Mouse (Mus musculus): Measurements from ENCODE around the gene Dvl1. TPM values are rescaled to one million over a fixed set of nuclear protein-coding genes. Genes with fewer than 3 reads are reported as not detected.

The Dvl1 gene
- total RNA-seq, 1 experiment: 49.8 TPM

DNA sequence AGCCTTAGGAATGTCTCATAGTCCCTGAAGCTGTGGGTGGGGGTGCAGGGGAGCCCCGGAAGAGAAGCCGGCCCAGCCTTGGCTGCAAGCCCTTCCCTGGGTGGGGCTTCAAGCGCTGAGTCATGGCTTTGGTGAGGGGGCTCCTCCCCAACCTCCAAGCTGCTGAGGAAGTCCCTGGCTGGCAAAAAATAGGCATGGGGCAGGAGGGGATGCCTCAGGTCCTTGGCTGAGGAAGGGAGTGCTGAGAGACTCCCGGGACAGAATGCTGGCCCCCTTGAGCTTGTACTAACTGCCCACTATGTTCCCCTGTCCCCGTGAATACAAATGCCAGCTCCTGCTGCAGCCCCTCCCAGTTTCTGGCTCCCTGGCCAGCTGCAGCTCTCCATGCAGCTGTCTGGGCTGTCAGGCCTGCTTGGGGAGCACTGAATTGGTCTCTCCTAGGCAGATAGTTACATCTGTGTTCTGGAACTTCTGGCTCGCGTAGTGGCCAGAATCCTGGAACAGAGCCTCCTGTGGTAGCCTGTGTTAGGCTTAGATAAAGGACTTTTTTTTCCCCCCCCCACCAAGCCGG lies 47.2 kb downstream of the Dvl1 start:
- DNase-seq (ENCODE audit: low read depth, low spot score): no peak

DNA sequence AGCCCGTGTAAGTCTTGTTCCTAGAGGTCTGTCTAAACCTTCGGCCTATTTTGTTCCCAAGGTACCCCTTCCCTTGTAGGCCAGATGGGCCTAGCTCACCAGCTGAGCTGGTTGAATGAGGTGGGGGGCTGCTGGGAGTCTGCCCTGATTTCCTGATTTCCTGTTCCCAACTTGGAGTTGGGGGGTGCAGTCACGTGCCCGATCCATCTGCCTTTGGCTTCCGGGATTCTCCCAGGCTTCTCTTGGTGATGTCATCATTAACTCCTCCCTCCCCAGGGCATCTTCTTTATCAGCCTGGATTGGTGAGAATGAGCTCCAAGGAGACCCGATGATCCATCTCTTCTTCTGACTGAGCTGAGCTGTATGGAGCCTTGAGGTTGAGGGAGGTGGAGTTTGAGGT lies 48.0 kb downstream of the Dvl1 start:
- peak overlapping the region; percentile 48 to 72 for H3K4me3 ChIP-seq (ENCODE audit: insufficient read depth in 1 of 2, low read depth in 1 of 2, low read length in 2 of 2, poor library complexity in 1 of 2, severe bottlenecking in 1 of 2)
- peak overlapping the region; percentile 41; the same call in 1 of the 2 replicates for H3K27ac ChIP-seq (ENCODE audit: insufficient read depth, low read depth, low read length, poor library complexity, severe bottlenecking)
- H3K9ac ChIP-seq (ENCODE audit: insufficient read depth, low read depth, low read length, poor library complexity, severe bottlenecking): peak overlapping the region; percentile 1
- H3K36me3 ChIP-seq (ENCODE audit: control insufficient read depth, insufficient read depth, low read length, poor library complexity, severe bottlenecking): peaks cover 11% of the 10 kb centered on the region; the same call in 1 of the 2 replicates
- H3K4me1 ChIP-seq (ENCODE audit: control insufficient read depth in 2 of 2, insufficient read depth in 2 of 2, low read length in 2 of 2, poor library complexity in 1 of 2): peaks cover 12 to 17% of the 10 kb centered on the region in 2 experiments
- DNase-seq (ENCODE audit: low read depth, low spot score): peak; percentile 39
- H3K9me3 ChIP-seq (ENCODE audit: control insufficient read depth, insufficient read depth, low read depth, low read length): no peaks in the 10 kb centered on the region
- in situ Hi-C loops (cut with MboI; ENCODE audit: low sequenced_read_pairs in 2 of 2, unreplicated experiment in 2 of 2): no loop called here
- TF ChIP-seq ZC3H11A (IDR thresholded peaks at IDR 0.05; ENCODE audit: borderline replicate concordance, low read depth, low read length) (no peak), HCFC1 (IDR thresholded peaks at IDR 0.05; ENCODE audit: borderline replicate concordance, insufficient read depth, low read length) (no peak), MAFK (IDR thresholded peaks at IDR 0.05; ENCODE audit: insufficient read depth, low read depth, low read length) (no peak), CHD2 (IDR thresholded peaks at IDR 0.05; ENCODE audit: low read depth, low read length) (no peak), ZNF384 (IDR thresholded peaks at IDR 0.05; ENCODE audit: low read depth, low read length) (no peak)

More for the DNA sequence above, 47.2 kb downstream of the Dvl1 start:
- TF ChIP-seq CHD2 (IDR thresholded peaks at IDR 0.05; ENCODE audit: low read depth, low read length): no peak
- peak; percentile 71 for TF ChIP-seq MAFK (IDR thresholded peaks at IDR 0.05; ENCODE audit: insufficient read depth, low read depth, low read length)
- H3K4me3 ChIP-seq (ENCODE audit: insufficient read depth in 1 of 2, low read depth in 1 of 2, low read length in 2 of 2, poor library complexity in 1 of 2, severe bottlenecking in 1 of 2): peak overlapping the region; percentile 48 to 72
- peaks cover 12 to 17% of the 10 kb centered on the region in 2 experiments for H3K4me1 ChIP-seq (ENCODE audit: control insufficient read depth in 2 of 2, insufficient read depth in 2 of 2, low read length in 2 of 2, poor library complexity in 1 of 2)
- in situ Hi-C loops (cut with MboI; ENCODE audit: low sequenced_read_pairs in 2 of 2, unreplicated experiment in 2 of 2): no loop called here
- H3K9me3 ChIP-seq (ENCODE audit: control insufficient read depth, insufficient read depth, low read depth, low read length): no peaks in the 10 kb centered on the region
- peaks cover 11% of the 10 kb centered on the region for H3K36me3 ChIP-seq (ENCODE audit: control insufficient read depth, insufficient read depth, low read length, poor library complexity, severe bottlenecking)
- peak overlapping the region; percentile 1 for H3K9ac ChIP-seq (ENCODE audit: insufficient read depth, low read depth, low read length, poor library complexity, severe bottlenecking)
- H3K27ac ChIP-seq (ENCODE audit: insufficient read depth, low read depth, low read length, poor library complexity, severe bottlenecking): peak overlapping the region; percentile 41

DNA sequence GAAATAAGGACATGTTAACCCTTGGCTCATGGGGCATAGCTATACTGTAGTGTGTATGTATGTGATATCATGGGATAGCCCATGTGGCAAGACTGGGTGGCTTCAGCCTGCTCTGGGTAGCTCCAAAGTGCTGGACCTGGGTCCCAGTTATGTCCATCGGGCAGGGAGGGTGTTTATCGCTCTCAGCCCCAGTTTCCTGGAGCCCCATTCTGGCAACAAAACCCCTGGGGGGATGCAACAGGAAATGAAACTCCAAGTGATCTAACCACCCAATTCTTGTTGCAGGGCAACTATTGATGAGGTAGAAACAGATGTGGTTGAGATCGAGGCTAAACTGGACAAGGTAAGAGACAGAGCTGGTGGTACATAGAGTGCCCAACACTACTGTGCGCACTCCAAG lies 48.6 kb downstream of the Dvl1 start:
- in situ Hi-C loops (cut with MboI; ENCODE audit: low sequenced_read_pairs in 2 of 2, unreplicated experiment in 2 of 2): no loop called here
- Histone ChIP-seq H3K4me1 (ENCODE audit: control insufficient read depth in 2 of 2, insufficient read depth in 2 of 2, low read length in 2 of 2, poor library complexity in 1 of 2) (peaks cover 12 to 14% of the 10 kb centered on the region in 2 experiments), H3K27ac (ENCODE audit: insufficient read depth, low read depth, low read length, poor library complexity, severe bottlenecking) (no peak overlapping the region), H3K4me3 (ENCODE audit: insufficient read depth in 1 of 2, low read depth in 1 of 2, low read length in 2 of 2, poor library complexity in 1 of 2, severe bottlenecking in 1 of 2) (peak overlapping the region in 1 of 2 experiments; percentile 72; a peak in 1 of 4 replicates), H3K9ac (ENCODE audit: insufficient read depth, low read depth, low read length, poor library complexity, severe bottlenecking) (no peak overlapping the region), H3K36me3 (ENCODE audit: control insufficient read depth, insufficient read depth, low read length, poor library complexity, severe bottlenecking) (peaks cover 11% of the 10 kb centered on the region; the same call in 1 of the 2 replicates), H3K9me3 (ENCODE audit: control insufficient read depth, insufficient read depth, low read depth, low read length) (no peaks in the 10 kb centered on the region)
- TF ChIP-seq MAFK (IDR thresholded peaks at IDR 0.05; ENCODE audit: insufficient read depth, low read depth, low read length): no peak
- TF ChIP-seq HCFC1 (IDR thresholded peaks at IDR 0.05; ENCODE audit: borderline replicate concordance, insufficient read depth, low read length): no peak
- no peak for TF ChIP-seq ZC3H11A (IDR thresholded peaks at IDR 0.05; ENCODE audit: borderline replicate concordance, low read depth, low read length)
- no peak for TF ChIP-seq ZNF384 (IDR thresholded peaks at IDR 0.05; ENCODE audit: low read depth, low read length)
- TF ChIP-seq CHD2 (IDR thresholded peaks at IDR 0.05; ENCODE audit: low read depth, low read length): no peak
- DNase-seq (ENCODE audit: low read depth, low spot score): no peak

DNA sequence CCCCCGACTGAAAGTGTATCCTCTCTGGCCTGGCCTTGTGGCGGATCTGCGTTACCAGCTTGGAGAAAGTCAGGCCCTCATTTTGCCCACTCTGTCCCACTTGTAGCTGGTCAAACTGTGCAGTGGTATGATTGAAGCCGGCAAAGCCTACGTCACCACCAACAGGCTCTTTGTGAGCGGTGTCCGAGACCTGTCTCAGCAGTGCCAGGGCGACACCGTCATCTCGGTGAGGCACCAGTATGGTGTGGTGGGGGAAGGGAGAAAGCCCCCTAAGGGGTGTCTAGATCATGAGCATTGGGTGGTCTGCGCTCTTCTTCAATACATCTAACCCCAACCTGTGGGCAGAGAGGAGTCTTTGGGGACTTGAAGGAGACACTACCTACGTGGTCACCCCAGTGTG lies 49.3 kb downstream of the Dvl1 start:
- Histone ChIP-seq H3K36me3 (ENCODE audit: control insufficient read depth, insufficient read depth, low read length, poor library complexity, severe bottlenecking) (peaks cover 17% of the 10 kb centered on the region), H3K9ac (ENCODE audit: insufficient read depth, low read depth, low read length, poor library complexity, severe bottlenecking) (no peak overlapping the region), H3K4me3 (ENCODE audit: insufficient read depth in 1 of 2, low read depth in 1 of 2, low read length in 2 of 2, poor library complexity in 1 of 2, severe bottlenecking in 1 of 2) (no peak overlapping the region), H3K4me1 (ENCODE audit: control insufficient read depth in 2 of 2, insufficient read depth in 2 of 2, low read length in 2 of 2, poor library complexity in 1 of 2) (peaks cover 12 to 14% of the 10 kb centered on the region in 2 experiments), H3K27ac (ENCODE audit: insufficient read depth, low read depth, low read length, poor library complexity, severe bottlenecking) (no peak overlapping the region), H3K9me3 (ENCODE audit: control insufficient read depth, insufficient read depth, low read depth, low read length) (no peaks in the 10 kb centered on the region)
- in situ Hi-C loops (cut with MboI; ENCODE audit: low sequenced_read_pairs in 2 of 2, unreplicated experiment in 2 of 2): no loop called here
- DNase-seq (ENCODE audit: low read depth, low spot score): no peak
- no peak for TF ChIP-seq HCFC1 (IDR thresholded peaks at IDR 0.05; ENCODE audit: borderline replicate concordance, insufficient read depth, low read length)
- no peak for TF ChIP-seq MAFK (IDR thresholded peaks at IDR 0.05; ENCODE audit: insufficient read depth, low read depth, low read length)
- no peak for TF ChIP-seq ZNF384 (IDR thresholded peaks at IDR 0.05; ENCODE audit: low read depth, low read length)
- TF ChIP-seq ZC3H11A (IDR thresholded peaks at IDR 0.05; ENCODE audit: borderline replicate concordance, low read depth, low read length): no peak
- TF ChIP-seq CHD2 (IDR thresholded peaks at IDR 0.05; ENCODE audit: low read depth, low read length): no peak

All from ES-E14 (cell line).